Mouse (Mus musculus): ENCODE data around the gene Dlx2.

- no peak for TF ChIP-seq CTCF (IDR thresholded peaks at IDR 0.05; ENCODE audit: insufficient read depth, low read length)
- no peak for TF ChIP-seq POLR2A (IDR thresholded peaks at IDR 0.05; ENCODE audit: borderline replicate concordance, extremely low read depth, low read depth, low read length)
Measured at GRCm38 (mm10) chr2:71542227-71542815, 4.2 kb downstream of the Dlx2 start.

Measured in lung, adult 2 months (tissue).